Mouse (Mus musculus) layer of hippocampus, adult 11-12 months (tissue): Measurements from ENCODE around the gene Axl.
A peak's percentile ranks its signal among the peaks of the same experiment; 100 is the strongest.
"Not testable (repeated sequence)": the region's sequence is repeated elsewhere in the genome, so short reads cannot be mapped to it uniquely, and the experiment has no call there.

Experiments used
- DNase-seq: peaks from one replicate; pipeline ENCODE4 v3.0.0; 2022; ENCODE audit warnings: low spot score

Gene Axl

GRCm38 (mm10) chr7:25753643-25754438 lies 34.7 kb downstream of the Axl start:
- no peak for DNase-seq

- no peak for DNase-seq
Observed at GRCm38 (mm10) chr7:25753076-25753475, 35.4 kb downstream of the Axl start.

DNA sequence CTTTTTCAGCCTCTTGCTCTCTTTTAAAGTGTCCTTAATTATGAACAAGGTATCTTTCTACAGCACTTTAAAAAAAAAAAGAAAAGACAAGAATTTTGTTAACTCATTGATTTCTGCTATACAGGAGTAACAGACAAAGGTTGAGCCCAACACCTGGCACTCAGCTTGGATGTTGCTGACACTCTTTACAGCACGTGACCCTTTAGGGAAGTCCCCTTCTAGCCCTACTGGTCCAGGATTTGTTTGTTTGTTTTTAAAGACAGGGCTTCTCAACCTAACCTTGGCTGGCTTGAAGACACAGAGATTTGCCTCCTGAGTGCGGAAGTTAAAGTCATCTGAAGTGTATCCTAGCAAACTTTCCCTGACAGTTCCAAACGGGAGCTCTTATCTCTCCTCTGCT lies 41.7 kb downstream of the Axl start:
- no peak for DNase-seq

- no peak for DNase-seq
Observed at GRCm38 (mm10) chr7:25738277-25738676, 50.2 kb downstream of the Axl start.

DNA sequence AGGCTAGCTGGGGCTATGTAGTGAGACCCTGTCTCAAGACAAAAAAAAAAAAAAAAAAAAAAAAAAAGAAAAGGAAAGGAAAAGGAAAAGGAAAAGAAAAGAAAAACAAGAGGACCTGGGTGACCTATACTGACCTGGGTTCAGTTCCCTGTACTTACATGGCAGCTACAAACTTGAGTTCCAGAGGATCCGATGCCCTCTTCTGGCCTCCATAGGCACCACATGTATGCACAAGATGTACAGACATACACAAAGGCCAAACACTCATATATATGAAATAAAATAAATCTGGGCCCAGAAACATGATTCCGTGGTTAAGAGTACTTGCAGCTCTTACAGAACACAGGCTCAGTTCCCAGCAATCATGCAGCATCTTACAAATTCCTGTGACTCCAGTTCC lies 51.6 kb downstream of the Axl start:
- DNase-seq: no peak

GRCm38 (mm10) chr7:25734991-25735390 lies 53.5 kb downstream of the Axl start:
- DNase-seq: no peak

- DNase-seq: no peak
Observed at GRCm38 (mm10) chr7:25731294-25732055, 57.0 kb downstream of the Axl start.

DNA sequence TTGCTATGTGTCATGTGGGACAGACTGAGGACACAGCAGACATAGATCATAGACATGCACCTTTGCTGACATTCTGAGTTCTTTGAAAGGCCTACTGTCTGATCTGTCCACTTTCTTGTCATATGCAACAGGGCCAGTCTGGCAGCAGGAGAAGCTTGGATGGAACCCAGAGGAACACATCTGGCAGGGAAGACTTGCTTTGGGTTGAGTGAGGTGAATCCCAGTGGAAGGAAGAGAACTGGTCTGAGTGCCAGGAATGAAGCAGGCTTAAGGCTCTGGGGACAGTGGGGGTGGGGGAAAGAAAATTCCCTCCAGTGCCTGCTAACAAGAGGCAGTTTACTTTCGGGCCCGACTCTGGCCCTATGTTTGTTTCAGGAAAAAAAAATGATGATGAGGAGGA lies 58.6 kb downstream of the Axl start:
- DNase-seq: no peak

- no peak for DNase-seq
Observed at GRCm38 (mm10) chr7:25729396-25729795, 59.1 kb downstream of the Axl start.

- no peak for DNase-seq
Observed at GRCm38 (mm10) chr7:25727800-25728199, 60.7 kb downstream of the Axl start.

DNA sequence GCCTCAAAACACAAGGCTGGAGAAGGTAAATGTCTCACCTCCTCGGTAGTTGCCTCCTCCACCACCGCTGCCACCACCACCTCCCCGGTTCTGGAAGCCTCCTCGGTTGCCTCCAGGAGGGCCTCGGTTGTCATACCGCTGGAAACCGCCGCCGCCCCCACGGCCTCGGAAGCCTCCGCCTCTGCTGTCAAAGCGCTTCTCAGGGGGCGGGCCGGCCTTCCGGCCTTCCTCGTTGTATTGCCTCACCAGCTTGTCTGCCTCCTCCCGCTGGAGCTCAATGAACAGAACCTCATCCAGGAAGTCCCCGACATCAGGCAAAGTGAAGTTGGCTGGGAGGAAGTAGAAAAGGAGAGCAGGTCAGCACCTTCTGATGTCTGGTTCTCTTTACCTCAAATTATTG lies 62.6 kb downstream of the Axl start:
- DNase-seq: no peak

- DNase-seq: not testable (repeated sequence)
Observed at GRCm38 (mm10) chr7:25721776-25722175, 66.7 kb downstream of the Axl start.

DNA sequence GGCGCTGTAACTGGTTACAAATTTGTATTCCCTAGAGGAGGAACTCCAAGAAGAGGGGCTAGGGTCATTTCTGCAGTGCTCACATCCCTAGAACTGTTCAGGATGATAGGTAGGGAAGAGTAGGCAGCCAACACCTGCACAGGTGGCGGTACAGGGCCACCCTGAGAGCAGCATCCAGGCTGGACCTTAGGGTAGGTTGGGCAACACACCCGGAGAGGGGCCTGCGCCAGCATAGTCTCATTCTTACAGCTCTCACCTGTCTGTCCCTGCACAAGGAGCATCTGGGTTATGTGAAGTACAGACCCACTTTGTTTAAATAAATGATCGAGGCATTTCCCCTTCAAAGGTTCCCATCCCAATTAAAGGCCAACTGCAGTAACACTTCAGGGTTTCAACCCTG lies 67.7 kb downstream of the Axl start:
- DNase-seq: no peak

- DNase-seq: peak; percentile 88
Observed at GRCm38 (mm10) chr7:25719761-25720610, 68.5 kb downstream of the Axl start.

GRCm38 (mm10) chr7:25718788-25719417 lies 69.6 kb downstream of the Axl start, which contains the start of gene Ccdc97:
Gene Ccdc97, minus strand, starts transcription at chr7:25719088.
- peak; percentile 96 for DNase-seq

DNA sequence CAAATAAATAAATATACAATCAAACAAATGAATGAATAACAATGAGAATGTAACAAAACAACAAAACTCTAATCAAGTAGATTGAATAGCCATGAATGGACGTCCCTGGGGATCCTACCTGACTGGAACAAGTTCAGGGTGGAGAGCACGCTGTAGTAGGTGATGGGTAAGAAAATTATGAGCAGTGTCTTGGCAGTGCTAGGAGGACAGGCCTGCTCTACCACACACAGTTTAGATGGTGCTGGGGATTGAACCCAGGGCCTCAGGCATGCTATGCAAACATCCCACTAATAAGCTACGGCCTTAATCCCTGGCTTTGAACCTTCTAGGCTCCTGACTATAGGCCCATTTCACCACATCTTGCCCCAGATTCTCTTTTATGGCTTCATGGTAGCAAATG lies 71.0 kb downstream of the Axl start:
- no peak for DNase-seq

DNA sequence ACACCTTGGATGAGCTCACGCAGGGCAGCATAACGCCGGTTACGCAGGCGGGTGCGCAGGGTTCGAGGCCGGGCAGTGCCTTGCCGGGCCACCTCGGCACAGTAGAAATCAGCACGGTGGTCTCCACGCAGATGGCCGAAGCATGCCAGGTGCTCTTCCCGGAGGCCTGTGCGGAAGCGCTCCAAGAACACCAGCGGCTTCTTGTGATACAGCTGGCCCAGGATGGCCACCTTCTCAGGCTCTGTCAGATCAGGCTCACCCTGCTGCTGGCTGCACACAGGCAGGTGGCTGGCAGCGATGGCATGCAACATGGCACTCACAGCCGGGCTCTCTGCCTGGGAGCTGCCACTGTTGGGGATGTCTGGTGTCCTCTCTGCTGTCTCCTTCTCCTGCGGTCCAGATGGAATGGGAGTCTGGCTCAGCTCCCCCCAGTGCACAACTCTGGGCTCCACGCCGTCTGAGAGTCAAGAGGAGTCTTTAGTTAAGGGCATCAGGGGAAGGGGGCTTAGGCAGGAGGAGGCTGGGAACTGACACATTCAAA lies 72.7 kb downstream of the Axl start:
- no peak for DNase-seq

DNA sequence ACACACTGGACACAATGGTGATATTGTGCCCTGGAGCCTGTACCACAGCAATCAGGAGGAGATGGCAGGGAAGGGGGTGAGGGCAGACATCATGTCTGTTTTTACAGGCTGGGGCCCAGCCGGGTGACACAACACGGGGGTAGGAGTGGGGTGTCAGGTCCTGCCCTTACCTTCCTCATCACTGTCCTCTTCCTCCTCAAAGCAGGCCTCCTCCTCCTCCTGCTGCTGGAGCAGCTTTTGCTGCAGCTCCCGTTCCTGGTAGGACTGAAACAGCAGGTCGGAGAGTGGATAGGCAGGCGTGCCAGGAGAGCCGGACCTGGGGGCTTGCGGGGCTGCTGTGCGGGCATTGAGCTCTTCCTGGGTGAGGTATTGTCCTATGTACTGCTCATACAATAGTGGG lies 73.9 kb downstream of the Axl start:
- no peak for DNase-seq

DNA sequence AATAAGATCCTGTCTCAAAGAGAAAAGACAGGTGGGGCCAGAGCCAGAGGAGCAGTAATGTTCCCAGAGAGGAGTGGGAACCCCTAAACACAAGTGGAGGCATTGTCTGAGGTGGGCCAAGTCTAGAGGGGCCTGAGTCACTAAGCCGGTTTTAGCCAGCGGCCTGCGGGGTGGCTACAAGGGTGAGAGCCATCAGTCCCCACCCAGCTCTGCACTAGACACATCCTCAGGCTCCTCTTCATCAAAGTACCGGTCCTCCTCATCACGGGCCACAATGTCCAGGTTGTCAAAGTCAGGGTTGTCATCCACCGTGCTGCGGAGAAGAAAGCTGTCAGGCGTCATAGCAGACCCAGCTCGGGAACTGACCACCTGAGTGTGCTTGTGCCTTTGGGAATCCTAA lies 75.7 kb downstream of the Axl start:
- DNase-seq: no peak

DNA sequence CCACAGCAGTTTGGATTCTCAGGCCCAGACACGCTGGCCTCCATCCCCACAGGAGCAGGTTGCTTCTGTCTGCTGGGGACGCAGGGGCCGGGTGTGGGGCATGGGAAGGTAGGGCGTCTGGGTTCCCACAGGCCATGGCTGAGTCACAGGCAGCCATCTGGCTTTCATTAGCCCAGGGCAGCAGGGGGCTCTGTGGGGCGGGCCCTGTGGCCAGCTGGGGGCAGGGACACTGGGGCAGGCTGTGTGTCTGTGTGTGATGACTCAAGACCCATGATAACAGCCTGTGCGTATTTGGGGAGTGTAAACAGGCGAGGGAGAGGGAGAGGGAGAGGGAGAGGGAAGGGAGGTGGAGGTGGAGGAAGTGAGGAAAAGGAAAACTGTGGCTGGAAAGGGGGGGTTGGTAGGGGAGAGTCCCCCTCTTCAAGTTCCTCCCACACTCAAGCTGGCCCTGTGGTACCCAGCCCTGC lies 76.7 kb downstream of the Axl start:
- DNase-seq: no peak

DNA sequence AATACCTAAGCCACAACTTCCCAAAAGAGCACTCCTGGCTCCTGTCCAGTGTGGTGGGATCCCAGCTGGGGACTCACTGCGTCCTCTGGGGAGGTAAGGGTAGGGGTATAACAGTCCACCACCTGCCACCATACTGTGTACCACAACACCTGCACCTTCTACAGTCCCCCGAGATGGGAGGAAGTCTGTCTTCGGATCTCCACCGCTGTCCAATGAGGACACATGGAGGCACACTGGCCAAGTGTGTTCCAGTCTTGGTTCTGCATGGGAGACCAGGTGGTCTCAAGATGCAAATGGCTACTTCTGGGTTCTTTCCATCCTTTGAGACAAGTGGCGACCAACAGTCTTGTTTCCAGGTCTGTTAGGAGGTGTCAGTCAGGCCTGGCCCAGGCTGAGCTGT lies 77.3 kb downstream of the Axl start:
- no peak for DNase-seq
